ENCODE assay signal across 20 mouse cellular contexts in genomic region chr9:19645193-19645592, GRCm38 (mm10).
"Had no signal": no experiment of that assay in that cellular context is flagged by ENCODE, and none has a peak within 500 bp of the region (broad histone marks: within the 10 kb centered on the region; RNA-seq: fewer than 3 reads in every experiment).

No protein-coding gene starts in this region.

- H3K27me3 ChIP-seq: liver, embryonic 13.5 days; liver, embryonic 15.5 days; midbrain, embryonic 12.5 days; neural tube, embryonic 13.5 days; neural tube, embryonic 15.5 days had no signal

- DNase-seq: liver, embryonic 13.5 days; liver, postnatal 0 days; lung, embryonic 14.5 days; midbrain, embryonic 14.5 days; retina, postnatal 1 day; right cerebral cortex, adult 18-20 months; right cerebral cortex, postnatal 25 days; right cerebral cortex, postnatal 4 days; spleen, adult 18-20 months; thymus, adult 2 months; thymus, postnatal 25 days; thymus, postnatal 4 days had no signal

- H3K9me3 ChIP-seq: liver, embryonic 13.5 days; liver, embryonic 15.5 days; midbrain, embryonic 12.5 days; neural tube, embryonic 13.5 days; neural tube, embryonic 15.5 days had no signal

- ATAC-seq: liver, postnatal 0 days; midbrain, embryonic 16.5 days had no signal

- H3K4me2 ChIP-seq: liver, embryonic 11.5 days; liver, embryonic 13.5 days; liver, embryonic 15.5 days; lung, embryonic 14.5 days; midbrain, embryonic 12.5 days; neural tube, embryonic 13.5 days; neural tube, embryonic 15.5 days had no signal

- H3K4me3 ChIP-seq: liver, embryonic 13.5 days; liver, embryonic 15.5 days; midbrain, embryonic 10.5 days; midbrain, embryonic 12.5 days; myocyte; neural tube, embryonic 13.5 days; neural tube, embryonic 15.5 days had no signal

- H3K4me1 ChIP-seq: liver, embryonic 13.5 days; liver, embryonic 15.5 days; midbrain, embryonic 10.5 days; midbrain, embryonic 12.5 days; neural tube, embryonic 13.5 days; neural tube, embryonic 15.5 days had no signal

- H3K27ac ChIP-seq: liver, embryonic 13.5 days; liver, embryonic 15.5 days; midbrain, embryonic 10.5 days; midbrain, embryonic 12.5 days; neural tube, embryonic 13.5 days; neural tube, embryonic 15.5 days had no signal

- H3K9ac ChIP-seq: liver, embryonic 13.5 days; liver, embryonic 15.5 days; liver, postnatal 0 days; lung, embryonic 14.5 days; midbrain, embryonic 12.5 days; neural tube, embryonic 13.5 days; neural tube, embryonic 15.5 days had no signal
